Mouse (Mus musculus) heart, postnatal 36 days (tissue): ENCODE results near the gene Aff3. TPM values are rescaled to one million over a fixed set of nuclear protein-coding genes. Genes with fewer than 3 reads are reported as not detected.

Experiments used
- DNase-seq, 2 experiments: peaks; one replicate each; pipeline ENCODE4 v3.0.0; 2021 to 2022
- intact Hi-C: fragments of 180-260 bp; cut with DNase I; formaldehyde crosslinking; loops from one replicate; pipeline ENCODE4 v1.15.1; 2025
- total RNA-seq, 2 experiments: library from RNA; stranded (reverse); gene quantifications; 2 replicates each; pipeline ENCODE4 v1.2.3; 2021

The Aff3 gene
- total RNA-seq, 2 experiments from 2014 or later: 2.1 to 2.6 TPM

- intact Hi-C loops: no loop called here
- no peak for DNase-seq
Measured at GRCm38 (mm10) chr1:38658933-38659553, 5.7 kb downstream of the Aff3 start.

- intact Hi-C loops: no loop called here
Measured at GRCm38 (mm10) chr1:38658376-38658775, 6.4 kb downstream of the Aff3 start.

GRCm38 (mm10) chr1:38657606-38658005, 7.1 kb downstream of the Aff3 start:
- DNase-seq: no peak
- intact Hi-C loops: no loop called here

More at GRCm38 (mm10) chr1:38658376-38658775, 6.4 kb downstream of the Aff3 start:
- no peak for DNase-seq

GRCm38 (mm10) chr1:38654981-38655540, 9.7 kb downstream of the Aff3 start:
- intact Hi-C loops: no loop called here

GRCm38 (mm10) chr1:38650031-38650430, 14.7 kb downstream of the Aff3 start:
- intact Hi-C loops: no loop called here
- no peak for DNase-seq

More at GRCm38 (mm10) chr1:38654981-38655540, 9.7 kb downstream of the Aff3 start:
- no peak for DNase-seq

- intact Hi-C loops: no loop called here
Measured at GRCm38 (mm10) chr1:38649174-38649573, 15.6 kb downstream of the Aff3 start.

GRCm38 (mm10) chr1:38642288-38642687, 22.5 kb downstream of the Aff3 start:
- intact Hi-C loops: no loop called here
- DNase-seq: no peak

More at GRCm38 (mm10) chr1:38649174-38649573, 15.6 kb downstream of the Aff3 start:
- DNase-seq: no peak

- intact Hi-C loops: no loop called here
- no peak for DNase-seq
Measured at GRCm38 (mm10) chr1:38639669-38640068, 25.1 kb downstream of the Aff3 start.

GRCm38 (mm10) chr1:38635596-38635995, 29.2 kb downstream of the Aff3 start:
- DNase-seq: no peak
- intact Hi-C loops: no loop called here

GRCm38 (mm10) chr1:38634081-38634480, 30.7 kb downstream of the Aff3 start:
- intact Hi-C loops: no loop called here
- no peak for DNase-seq

GRCm38 (mm10) chr1:38632461-38633180, 32.1 kb downstream of the Aff3 start:
- intact Hi-C loops: no loop called here
- no peak for DNase-seq

GRCm38 (mm10) chr1:38631501-38632279, 33.1 kb downstream of the Aff3 start:
- DNase-seq: no peak
- intact Hi-C loops: no loop called here

- peak; percentile 5 to 20 for DNase-seq
- intact Hi-C loops: loop anchor here (10.0 kb wide), 1 partner anchor 444 kb away; no protein-coding TSS in a partner anchor
Measured at GRCm38 (mm10) chr1:38628901-38629585, 35.7 kb downstream of the Aff3 start.

GRCm38 (mm10) chr1:38628426-38628825, 36.3 kb downstream of the Aff3 start:
- DNase-seq: no peak

GRCm38 (mm10) chr1:38627683-38628361, 36.9 kb downstream of the Aff3 start:
- peak; percentile 10 to 22 for DNase-seq
- intact Hi-C loops: loop anchor here (10.0 kb wide), 1 partner anchor 443 kb away; no protein-coding TSS in a partner anchor

More at GRCm38 (mm10) chr1:38628426-38628825, 36.3 kb downstream of the Aff3 start:
- intact Hi-C loops: loop anchor here (10.0 kb wide), 1 partner anchor 444 kb away; no protein-coding TSS in a partner anchor

- intact Hi-C loops: loop anchor here (10.0 kb wide), 1 partner anchor 442 kb away; no protein-coding TSS in a partner anchor
- peak; percentile 46 to 61 for DNase-seq
Measured at GRCm38 (mm10) chr1:38626739-38627661, 37.8 kb downstream of the Aff3 start.

- DNase-seq: peak in 1 of 2 experiments; percentile 10
- intact Hi-C loops: loop anchor here (10.0 kb wide), 1 partner anchor 442 kb away; no protein-coding TSS in a partner anchor
Measured at GRCm38 (mm10) chr1:38626388-38626738, 38.4 kb downstream of the Aff3 start.

GRCm38 (mm10) chr1:38621840-38622239, 42.9 kb downstream of the Aff3 start:
- no peak for DNase-seq
- intact Hi-C loops: loop anchor here (10.0 kb wide), 1 partner anchor 437 kb away; no protein-coding TSS in a partner anchor
